Mouse (Mus musculus) cerebral cortex, adult 2 months (tissue): Measurements from ENCODE around the gene Tmem150a.

Source experiments
- WGBS: fragments of 180-500 bp; shearing (Covaris S2); methylation state at CpG from one replicate; pipeline ENCODE4 v1.1.7; 2018; 5-methylcytosine and 5-hydroxymethylcytosine counted together

The Tmem150a gene

DNA sequence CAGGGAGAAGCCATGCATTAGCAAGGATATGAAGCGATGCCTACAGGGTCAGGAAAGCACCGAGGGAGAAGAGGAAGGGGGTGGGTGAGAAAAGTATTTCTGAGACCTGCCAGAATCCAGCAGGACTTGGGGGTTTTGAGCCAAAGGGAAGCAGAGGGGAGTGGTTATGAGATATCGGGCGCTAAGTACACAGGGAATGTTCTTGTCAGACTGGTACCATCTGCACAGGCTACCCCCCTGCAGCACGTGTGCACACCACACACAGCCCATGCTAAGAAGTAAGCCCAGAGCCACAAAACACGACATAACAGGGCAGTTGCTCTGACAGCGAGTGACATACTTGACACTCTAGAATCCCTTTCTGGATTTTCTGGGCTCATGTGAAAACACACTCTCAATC, 19.0 kb downstream of the Tmem150a start:
- WGBS: 67% methylated on average over 7 of the region's 7 CpGs

DNA sequence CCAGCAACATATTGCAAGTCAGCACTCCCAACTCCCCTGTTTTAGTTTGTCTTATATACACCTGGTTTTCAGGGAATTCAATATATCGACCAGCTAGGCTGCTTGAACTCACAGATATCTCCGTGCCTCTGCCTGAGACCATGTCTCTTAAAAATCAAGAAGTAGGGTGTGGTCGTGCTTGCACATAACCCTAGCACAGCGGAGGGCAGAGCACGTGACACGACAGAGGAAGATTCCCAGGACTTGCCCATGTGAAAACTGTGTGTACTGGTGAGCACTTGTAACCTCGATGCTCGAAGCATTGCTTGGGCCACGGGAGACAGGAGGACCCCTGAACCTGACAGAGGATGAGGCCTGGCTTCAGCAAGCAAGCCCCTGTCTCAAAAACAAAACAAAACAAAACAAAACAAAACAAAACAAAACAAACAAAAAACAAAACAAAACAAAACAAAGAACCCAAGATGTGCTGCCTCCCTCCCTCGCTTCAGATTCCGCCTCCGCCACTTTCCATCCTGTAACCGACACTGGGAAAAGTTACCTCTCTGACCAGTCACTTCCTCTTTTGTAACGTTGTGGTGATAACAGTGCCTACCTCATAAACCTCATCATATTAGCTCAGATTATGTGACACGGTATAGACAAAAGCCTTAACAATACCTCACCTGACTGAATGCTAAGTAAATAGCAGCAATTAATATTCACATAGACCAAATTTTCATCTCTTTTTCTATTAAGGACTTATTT, 19.7 kb downstream of the Tmem150a start:
- WGBS: 85% methylated on average over 15 of the region's 15 CpGs

DNA sequence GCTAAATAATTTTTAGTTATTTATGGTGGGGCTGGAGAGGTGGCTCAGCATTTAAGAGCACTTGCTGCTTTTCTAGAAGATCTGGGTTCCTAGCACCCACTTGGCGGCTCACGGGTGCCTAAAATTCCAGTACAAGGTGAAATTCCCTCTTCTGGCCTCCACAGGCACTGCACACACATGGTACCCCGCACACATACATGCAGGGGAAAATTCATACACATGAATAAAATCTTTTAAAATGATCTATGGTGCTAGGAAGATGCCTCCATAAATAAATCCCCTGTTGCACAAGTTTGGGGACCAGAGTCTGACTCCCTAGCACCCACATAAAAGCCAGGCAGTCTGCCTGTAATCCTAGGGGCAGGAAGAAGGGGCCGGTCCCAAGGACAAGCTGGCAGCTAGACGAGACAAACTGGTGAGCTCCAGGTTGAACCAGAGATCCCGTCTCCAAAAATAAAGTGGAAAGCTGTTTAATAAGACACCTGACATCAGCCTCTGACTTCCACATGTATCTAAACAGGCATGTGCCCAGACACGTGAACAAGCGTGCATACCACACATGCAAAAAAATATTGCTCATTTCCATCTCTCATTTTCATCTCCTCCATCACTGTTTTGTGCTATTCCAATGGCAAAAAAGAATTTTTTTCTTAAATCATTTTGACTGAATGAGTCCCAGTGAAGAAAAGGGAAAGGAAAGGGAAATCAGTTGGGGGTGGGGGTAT, 23.4 kb downstream of the Tmem150a start:
- WGBS: 91% methylated on average over 8 of the region's 8 CpGs

DNA sequence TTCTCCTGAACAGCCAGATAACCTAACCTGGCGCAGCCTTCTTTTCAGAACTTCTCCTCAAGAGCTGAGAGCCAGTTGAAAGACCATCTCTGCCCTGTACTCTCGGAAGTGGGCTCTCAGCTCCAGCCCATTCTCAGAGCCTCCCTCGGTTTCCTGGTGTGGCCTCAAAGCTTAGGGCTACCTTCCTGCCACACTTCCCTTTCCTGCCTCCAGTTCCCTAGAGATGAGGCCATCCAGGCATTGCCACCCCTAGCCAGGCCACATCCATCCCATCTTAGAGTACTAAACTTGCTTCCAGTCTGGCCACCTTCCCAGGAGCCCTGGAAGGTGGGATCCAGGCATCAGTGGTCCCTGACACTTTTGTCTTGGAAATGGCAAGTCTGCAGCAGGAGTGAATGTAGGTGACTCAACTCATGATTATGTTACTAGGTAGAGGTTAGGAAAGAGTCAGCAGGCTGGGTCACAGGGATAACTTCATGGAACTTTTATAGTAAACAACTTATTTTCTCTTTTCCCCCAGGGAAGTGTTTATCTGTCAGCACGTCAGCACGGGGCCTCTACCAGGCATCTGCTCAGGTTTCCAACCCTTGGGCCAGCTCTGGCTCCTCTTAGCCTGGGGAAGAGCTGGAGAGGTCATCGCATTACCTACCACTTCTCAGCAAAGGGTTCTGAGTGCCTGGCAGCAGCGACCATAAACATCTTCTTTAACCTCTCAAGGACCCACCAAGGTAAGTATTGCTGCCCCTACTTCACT, 24.3 kb downstream of the Tmem150a start:
- 65% methylated on average over 7 of the region's 7 CpGs for WGBS

DNA sequence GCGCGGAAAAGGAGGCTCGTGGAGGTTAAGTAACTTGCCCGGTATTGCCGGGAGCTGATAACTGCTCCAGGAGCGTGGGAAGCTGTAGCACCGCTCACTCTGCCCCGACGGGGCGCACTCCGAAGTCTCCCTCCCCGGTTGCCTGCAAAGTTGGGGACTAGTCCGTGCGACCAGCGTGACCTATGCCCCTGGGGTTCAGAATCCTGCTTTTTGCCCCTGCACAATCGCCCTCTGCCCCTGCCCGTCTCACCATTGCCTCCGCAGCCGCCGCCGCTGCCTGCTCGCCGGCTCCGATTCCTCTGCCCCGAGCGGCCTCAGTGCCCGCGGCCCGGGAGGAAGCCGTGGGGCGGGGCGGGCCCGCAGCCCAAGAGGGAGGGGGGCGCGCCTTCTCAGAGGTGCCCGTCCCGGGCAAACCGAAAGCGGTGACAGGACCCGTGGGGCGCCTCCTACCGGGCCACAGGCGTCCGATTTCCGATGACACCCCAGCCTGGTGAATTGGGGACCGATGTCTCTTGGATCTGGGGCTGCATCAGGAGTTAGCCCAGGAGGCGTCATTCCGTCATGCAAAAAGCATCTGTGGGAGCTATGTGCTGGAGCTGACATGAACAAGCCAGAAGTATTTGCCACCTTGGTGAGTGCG, 25.0 kb downstream of the Tmem150a start, which contains the start of gene Vamp5:
Gene Vamp5, minus strand, starts transcription at position 338 of the 640 bp plus-strand sequence.
- 7% methylated on average over 49 of the region's 49 CpGs for WGBS

DNA sequence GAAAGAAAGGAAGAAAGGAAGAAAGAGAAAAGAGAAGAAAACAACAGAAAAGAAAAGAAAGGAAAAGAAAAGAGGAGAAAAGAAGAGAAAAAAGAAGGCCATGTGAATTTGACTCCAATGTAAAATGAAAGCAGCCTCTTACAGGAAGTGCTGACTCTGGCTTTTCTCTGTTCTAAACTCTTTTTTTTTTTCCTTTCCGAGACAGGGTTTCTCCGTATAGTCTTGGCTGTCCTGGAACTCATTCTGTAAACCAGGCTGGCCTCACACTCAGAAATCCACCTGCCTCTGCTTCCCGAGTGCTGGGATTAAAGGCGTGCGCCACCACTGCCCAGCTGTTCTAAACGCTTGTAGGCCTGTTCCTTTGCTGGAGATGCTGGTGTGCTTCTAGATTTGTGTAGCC, 27.2 kb downstream of the Tmem150a start:
- WGBS: 82% methylated on average over 6 of the region's 6 CpGs

DNA sequence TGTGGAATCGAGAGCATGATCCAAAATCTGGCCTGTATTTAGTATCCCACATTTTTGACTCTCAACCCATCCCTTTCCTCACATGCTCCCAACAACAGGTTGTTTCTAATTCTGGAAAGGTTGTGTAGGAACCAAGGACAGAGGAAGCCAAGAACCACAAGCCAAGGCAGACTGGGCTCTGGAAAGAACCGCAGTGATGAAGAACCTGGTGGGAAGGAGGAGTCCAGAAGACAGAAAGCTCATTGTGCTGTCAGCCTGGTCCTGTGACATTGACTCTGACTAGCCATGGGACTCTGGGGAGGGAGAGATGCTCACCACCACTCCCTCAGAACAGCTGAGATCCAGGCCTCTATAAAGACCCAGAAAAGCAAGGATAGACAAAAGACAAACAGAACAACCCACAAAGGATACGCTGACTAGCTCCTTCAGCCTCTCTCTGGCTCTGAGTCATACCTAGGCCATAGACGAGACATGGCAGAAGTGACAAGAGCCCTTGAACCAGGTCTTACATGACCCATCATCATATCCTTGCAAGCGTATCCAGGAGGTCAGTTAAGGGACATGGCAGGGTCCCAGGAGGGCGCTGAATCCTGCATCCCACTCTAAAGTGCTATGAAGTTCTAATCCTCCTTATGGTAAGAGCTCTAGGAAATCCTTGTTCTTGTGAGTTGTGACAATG, 28.0 kb downstream of the Tmem150a start:
- WGBS: 82% methylated on average over 6 of the region's 6 CpGs

DNA sequence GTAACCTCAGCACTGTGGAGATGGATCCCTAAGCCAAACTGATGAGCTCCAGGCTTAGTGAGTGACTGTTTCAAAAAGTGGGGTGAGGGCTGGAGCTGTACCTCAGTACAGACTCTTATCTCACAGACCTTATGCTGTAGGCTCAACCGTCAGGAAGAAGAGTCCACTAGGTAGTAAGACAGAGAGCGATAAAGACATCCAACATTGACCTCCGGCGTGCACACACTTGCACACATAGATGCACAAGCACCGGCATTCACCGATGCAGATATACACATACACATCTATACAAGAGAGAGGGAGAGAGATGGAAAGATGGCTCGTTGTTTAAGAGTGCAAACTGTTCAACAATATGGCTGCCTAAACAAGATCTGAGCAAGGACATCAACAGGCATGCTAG, 28.7 kb downstream of the Tmem150a start:
- 94% methylated on average over 7 of the region's 7 CpGs for WGBS

DNA sequence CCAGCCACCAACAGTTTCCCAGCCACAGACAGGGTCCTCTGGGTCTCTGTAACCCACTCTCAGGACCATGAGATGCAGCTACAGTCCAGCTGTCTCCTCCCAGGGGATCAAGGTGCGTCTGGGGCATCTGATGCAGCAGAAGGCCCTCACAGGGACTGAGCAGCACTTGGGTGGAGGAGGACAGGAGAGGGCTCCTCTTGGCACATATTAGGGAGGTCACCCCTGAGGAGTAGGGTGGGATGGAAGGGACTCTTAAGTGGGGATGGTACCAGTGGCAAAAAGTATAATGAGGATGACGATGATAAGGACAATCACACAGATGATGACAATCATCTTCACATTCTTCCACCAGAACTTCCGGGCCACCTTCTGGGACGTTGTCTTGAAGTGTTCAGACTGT, 30.0 kb downstream of the Tmem150a start:
- 93% methylated on average over 4 of the region's 4 CpGs for WGBS

DNA sequence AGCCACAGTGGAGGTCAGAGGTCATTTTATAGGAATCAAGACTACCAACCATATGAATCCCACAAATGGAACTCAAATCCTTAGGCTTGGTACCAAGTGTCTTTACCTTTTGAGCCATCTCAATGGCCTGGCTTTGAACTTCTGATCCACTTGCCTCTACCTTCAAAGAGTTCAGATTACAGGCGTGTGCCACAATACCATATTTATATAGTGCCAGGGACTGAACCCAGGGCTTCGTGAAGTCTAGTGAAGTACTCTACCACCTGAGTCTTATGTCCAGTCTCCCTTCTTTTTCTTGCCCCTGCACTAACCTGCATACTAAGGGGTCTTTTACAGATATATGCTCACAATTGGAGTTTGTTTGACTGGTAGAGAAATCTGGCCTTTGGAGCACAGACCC, 31.3 kb downstream of the Tmem150a start:
- 96% methylated on average over 2 of the region's 2 CpGs for WGBS

DNA sequence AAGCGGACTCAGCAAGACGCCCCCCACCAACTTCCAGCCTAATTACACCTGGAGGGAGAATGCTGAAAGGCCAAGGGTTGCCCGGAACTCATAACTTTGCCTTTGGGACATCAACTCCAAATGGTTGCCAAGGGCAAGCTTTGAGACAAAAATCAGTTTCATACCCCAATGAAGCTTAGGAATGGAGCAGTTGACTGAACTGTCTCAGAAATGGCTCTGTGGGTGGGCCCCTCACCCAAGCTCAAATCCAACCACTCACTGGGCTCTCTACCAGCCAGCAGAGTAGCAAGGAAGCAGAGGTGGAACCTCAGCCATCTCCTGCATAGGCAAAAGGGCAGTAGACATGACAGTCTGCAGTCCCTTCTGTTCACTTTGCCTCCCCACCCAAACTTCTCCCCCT, 32.6 kb downstream of the Tmem150a start:
- 87% methylated on average over 3 of the region's 3 CpGs for WGBS

DNA sequence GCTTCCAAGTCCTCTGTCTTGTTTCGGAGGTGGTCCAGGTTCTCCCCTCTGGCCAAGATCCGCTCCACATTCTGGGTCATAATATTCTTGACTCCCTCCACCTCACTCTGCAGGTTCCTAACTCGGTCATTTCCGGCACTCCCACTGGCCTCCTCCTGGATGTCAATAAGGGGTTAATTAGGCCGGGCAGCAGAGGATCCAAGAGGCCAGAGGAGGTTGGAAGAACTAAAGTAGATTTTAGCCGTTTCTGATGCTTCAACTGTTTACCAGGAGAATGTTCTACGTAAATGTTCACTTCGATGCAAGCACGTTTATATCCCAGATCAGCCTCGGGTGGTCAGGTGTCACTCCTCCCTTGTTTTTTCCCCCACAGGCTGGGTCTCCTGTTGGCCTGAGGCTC, 33.0 kb downstream of the Tmem150a start:
- 73% methylated on average over 10 of the region's 10 CpGs for WGBS

DNA sequence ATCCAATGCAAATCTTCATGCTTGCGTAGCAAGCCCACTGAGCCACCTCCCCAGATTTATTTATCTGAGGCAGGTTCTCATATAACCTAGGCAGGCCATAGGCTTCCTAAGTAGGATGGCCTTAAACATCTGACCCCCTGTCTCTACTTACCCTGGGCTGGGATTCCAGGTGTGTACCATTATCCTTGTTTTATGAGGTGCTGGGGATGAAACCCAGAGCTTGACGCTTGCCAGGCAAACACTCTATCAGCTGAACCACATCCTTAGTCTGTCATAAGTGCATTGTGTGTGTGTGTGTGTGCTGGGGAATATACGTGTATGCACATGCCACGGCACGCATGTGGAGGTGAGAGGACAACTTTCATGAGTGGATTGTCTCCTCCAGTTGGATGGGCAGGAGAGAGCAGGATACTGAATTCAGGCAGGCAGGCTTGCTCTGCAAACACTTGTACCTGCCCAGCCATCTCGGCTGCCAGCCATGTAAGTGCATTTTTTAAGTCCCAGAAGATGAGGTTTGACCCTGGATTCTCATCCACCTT, 33.6 kb downstream of the Tmem150a start:
- 94% methylated on average over 6 of the region's 6 CpGs for WGBS

DNA sequence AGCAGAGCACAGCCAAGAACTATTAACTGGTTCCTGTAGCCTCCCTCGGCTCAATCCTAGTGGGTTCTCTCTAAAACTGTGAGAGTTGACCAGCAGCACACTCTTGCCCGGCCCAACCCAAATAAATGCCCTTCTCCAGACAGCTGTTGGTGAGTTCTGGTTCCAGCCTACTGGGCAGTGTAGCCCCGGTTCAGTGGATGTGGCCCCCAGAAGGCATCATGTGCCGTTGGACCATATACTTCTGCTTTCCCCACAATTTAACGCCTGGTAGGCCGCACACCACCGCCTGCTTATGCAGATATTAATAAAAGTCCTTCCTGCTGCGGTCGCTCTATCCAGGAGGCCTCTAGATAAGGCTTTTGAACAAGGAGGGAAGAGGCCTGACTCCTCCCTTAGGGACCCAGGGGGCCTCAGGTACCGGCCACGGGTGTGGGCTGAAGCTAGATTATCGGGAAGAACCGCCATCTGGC, 34.3 kb downstream of the Tmem150a start:
- WGBS: 45% methylated on average over 13 of the region's 13 CpGs

DNA sequence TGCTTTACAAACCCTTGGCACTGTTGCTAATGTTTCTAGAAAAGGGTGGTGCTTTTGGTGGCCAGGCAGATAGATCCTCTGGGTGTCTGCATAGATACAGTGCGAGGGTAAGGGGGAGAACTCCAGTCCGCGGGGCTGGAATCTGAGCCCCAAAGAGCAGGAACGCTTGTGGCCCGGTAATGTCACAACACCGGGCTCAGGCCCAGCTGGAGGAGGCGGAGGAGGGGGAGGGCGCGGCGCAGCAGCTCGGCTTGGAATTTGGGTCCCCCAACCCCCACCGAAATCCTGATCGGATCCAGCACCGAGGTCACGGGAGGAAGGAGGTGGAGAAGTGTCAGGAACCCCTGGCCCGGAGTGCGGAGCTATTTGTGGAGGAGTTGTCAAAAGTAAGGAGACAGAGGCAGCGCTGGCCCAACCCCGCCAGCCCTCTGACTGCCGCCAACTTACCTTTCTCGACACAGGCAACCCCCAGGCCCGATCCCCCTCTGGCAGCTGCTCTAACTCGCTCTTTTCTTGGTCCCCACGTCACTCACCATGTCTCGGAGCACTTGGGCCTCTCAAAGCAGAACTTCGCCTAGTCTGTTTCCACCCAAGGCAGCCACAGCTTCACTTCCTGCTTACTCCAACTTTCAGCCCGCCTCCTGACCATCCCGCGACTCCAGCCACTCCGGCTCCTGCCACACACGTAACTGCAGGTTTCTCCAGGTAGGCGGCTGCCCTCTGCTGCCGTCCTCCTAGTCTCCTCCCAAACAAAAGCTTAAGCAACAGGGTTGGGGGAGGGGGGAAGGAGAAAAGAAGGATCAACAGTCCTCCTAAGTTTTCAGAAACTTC, 34.9 kb downstream of the Tmem150a start, which contains the start of gene Vamp8:
Gene Vamp8, minus strand, starts transcription at position 763 of the 831 bp plus-strand sequence.
- WGBS: 4% methylated on average over 33 of the region's 33 CpGs

DNA sequence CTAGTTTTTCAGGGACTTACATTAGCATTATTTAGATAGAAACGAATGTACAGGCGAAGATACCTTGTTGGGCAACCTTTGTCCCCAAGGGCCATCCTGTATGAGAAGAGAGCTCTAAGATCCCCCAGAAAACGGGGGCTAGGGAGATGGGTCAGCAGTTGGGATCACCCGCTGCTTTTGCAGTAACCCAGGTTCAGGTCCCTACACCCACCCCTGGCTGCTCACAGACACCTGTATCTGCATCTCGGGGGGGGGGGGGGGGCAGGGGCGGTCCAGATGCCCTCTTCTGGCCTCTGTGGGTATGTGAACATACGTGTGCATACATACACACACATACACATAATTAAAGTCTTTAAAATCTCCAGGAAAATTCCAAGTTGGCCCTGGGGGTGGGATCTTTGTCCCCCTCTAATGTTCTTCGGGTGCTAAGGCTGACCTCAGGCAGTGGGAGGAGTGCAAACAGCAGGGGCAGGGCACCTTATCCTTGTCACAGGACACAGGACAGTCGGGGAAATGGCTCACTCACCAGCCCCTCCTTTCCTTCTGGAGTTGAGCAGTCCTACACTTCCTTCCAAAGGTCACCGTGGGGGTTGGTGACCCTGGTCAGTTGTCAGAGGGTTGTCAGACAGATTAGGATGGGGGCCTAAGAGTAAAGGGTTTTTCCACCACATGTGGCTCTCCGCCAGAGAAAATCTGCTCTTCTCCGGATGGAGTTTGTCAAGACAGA, 35.7 kb downstream of the Tmem150a start:
- 36% methylated on average over 12 of the region's 12 CpGs for WGBS

DNA sequence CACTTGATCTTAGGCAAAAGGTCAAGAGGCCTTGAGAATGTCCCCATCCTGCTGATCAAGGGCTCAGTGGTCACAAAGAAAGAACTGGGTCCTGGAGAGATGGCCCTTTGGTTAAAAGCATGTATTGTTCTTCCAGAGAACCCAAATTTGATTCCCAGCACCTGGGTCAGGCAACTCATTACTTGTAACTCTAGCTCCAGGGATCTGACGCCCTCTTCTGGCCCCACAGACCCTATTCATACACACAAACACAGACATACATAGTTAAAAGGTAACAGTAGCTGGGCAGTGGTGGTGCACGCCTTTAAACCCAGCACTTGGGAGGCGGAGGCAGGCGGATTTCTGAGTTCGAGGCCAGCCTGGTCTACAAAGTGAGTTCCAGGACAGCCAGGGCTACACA, 37.1 kb downstream of the Tmem150a start:
- 96% methylated on average over 5 of the region's 5 CpGs for WGBS

DNA sequence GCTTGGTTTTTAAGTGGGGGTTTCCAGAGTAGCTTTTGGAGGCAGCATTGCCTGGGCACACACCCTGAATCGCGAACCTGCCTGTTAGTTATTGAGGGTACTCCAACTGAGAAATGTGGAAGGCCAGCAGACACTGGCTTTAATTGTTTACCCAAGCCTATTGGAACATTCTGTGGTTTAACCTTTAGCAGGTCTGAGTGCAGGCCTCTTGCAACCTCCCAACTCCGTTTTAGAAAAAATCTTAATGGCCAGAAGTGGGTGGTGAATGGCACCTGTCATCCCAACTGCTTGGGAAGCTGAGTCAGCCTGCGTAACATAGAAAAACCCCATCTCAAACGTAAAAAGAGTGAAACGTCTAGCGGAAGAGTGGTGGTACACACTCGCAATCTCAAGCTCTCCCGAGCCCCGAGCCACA, 41.6 kb downstream of the Tmem150a start:
- WGBS: 81% methylated on average over 10 of the region's 10 CpGs

DNA sequence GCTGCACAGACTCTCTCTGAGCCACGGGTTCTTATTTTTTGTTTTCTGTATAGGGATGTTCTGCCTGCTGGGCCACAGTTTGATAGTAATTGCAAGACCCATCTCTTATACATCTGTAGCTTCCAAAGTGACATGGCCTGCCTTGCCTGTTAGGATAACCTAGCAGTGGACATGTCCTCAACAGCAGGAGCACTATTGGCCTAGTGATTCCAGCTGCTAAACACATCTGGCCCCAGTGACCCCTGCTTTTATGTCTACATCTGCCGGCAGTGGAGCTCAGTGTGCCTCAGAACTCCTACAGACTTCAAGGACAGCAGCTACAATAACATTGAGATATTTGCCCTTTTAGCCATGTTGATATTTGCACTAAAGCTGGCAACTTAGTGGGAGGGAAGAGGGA, 44.7 kb downstream of the Tmem150a start:
- WGBS: 64% methylated on average over 2 of the region's 2 CpGs
